ENCODE assay signal across 9 mouse cellular contexts in genomic region chr17:86732024-86732423, GRCm38 (mm10). TPM values are rescaled to one million over a fixed set of nuclear protein-coding genes. Genes with fewer than 3 reads are reported as not detected.
DNase-seq lines count a peak whose midpoint lies in the region; ATAC-seq and TF ChIP-seq lines count a peak whose summit lies in the region.
"Had no signal": no experiment of that assay in that cellular context is flagged by ENCODE, and none has a peak within 500 bp of the region (broad histone marks: within the 10 kb centered on the region; RNA-seq: fewer than 3 reads in every experiment).

No protein-coding gene starts in this region.

- peak overlapping the region; percentile 27; the same call in 1 of the 2 replicates for H3K9ac ChIP-seq in intestine, embryonic 16.5 days (ENCODE audit: low read depth, low read length)
- peak overlapping the region; percentile 21; the same call in 1 of the 2 replicates for H3K9ac ChIP-seq in limb, embryonic 14.5 days (ENCODE audit: low read depth, low read length, severe bottlenecking)
- H3K9ac ChIP-seq in midbrain, embryonic 13.5 days (replicated peaks): no peak overlapping the region

- 0 out of 2 replicates have a peak overlapping the region, but pooled peaks have one; percentile 13 for H3K4me3 ChIP-seq in intestine, embryonic 16.5 days (ENCODE audit: low read length)
- no peak overlapping the region for H3K4me3 ChIP-seq in limb, embryonic 14.5 days (replicated peaks; ENCODE audit: low read length)
- H3K4me3 ChIP-seq in midbrain, embryonic 13.5 days (replicated peaks): no peak overlapping the region

- H3K9me3 ChIP-seq in intestine, embryonic 16.5 days (ENCODE audit: control insufficient read depth, low read length): no peaks in the 10 kb centered on the region
- H3K9me3 ChIP-seq in limb, embryonic 14.5 days (ENCODE audit: control insufficient read depth, low read length): no peaks in the 10 kb centered on the region
- H3K9me3 ChIP-seq in midbrain, embryonic 13.5 days: no peaks in the 10 kb centered on the region

- no peak for TF ChIP-seq POLR2A in limb, embryonic 14.5 days (IDR thresholded peaks at IDR 0.05; ENCODE audit: borderline replicate concordance, extremely low read depth, insufficient read depth, insufficient read length)

- DNase-seq in cerebellum, adult 9-11 months: peak; percentile 17
- DNase-seq in cerebellum, adult 9-10 months: no peak
- peak; percentile 22 to 28 for DNase-seq in cerebellum, postnatal 4 days (ENCODE audit: low spot score in 2 of 2)
- peak; percentile 99 for DNase-seq in heart, adult 11 months
- peak; percentile 42 for DNase-seq in limb, embryonic 14.5 days (ENCODE audit: low spot score)
- DNase-seq in spleen, postnatal 36 days (ENCODE audit: low spot score in 2 of 2): peak; percentile 82 to 86

- H3K27me3 ChIP-seq in intestine, embryonic 16.5 days (replicated peaks; ENCODE audit: control insufficient read depth, insufficient read depth, low read length): no peaks in the 10 kb centered on the region
- H3K27me3 ChIP-seq in limb, embryonic 14.5 days (ENCODE audit: control insufficient read depth, insufficient read depth, low read length): no peaks in the 10 kb centered on the region
- H3K27me3 ChIP-seq in midbrain, embryonic 13.5 days: peaks cover 2% of the 10 kb centered on the region; the same call in 1 of the 2 replicates
- H3K27me3 ChIP-seq: Patski had no signal

- H3K4me2 ChIP-seq in intestine, embryonic 16.5 days (ENCODE audit: low read depth, low read length): peak overlapping the region; percentile 39; the same call in 1 of the 2 replicates
- no peak overlapping the region; the same call in 1 of the 2 replicates for H3K4me2 ChIP-seq in limb, embryonic 14.5 days (replicated peaks; ENCODE audit: low read depth, low read length, severe bottlenecking)
- H3K4me2 ChIP-seq in midbrain, embryonic 13.5 days (replicated peaks): no peak overlapping the region

- H3K36me3 ChIP-seq in intestine, embryonic 16.5 days (ENCODE audit: control insufficient read depth, insufficient read depth, low read length): no peaks in the 10 kb centered on the region
- no peaks in the 10 kb centered on the region for H3K36me3 ChIP-seq in limb, embryonic 14.5 days (ENCODE audit: control insufficient read depth, insufficient read depth, low read length)
- H3K36me3 ChIP-seq in midbrain, embryonic 13.5 days: no peaks in the 10 kb centered on the region

- ATAC-seq in intestine, embryonic 16.5 days: peak; percentile 97
- ATAC-seq in limb, embryonic 14.5 days (ENCODE audit: low FRiP score, low read depth): no peak; the same call in 1 of the 2 replicates
- ATAC-seq in midbrain, embryonic 13.5 days: peak; percentile 74
- ATAC-seq: Patski had no signal

- H3K27ac ChIP-seq in intestine, embryonic 16.5 days (ENCODE audit: low read length): peak overlapping the region; percentile 19; the same call in 1 of the 2 replicates
- H3K27ac ChIP-seq in limb, embryonic 14.5 days (replicated peaks; ENCODE audit: low read depth, low read length): no peak overlapping the region
- H3K27ac ChIP-seq in midbrain, embryonic 13.5 days: no peak overlapping the region

- 7% methylated on average over 11 of the region's 11 CpGs for WGBS in intestine, embryonic 16.5 days
- 11% methylated on average over 11 of the region's 11 CpGs for WGBS in limb, embryonic 14.5 days
- 7% methylated on average over 11 of the region's 11 CpGs for WGBS in midbrain, embryonic 13.5 days

- H3K4me1 ChIP-seq in intestine, embryonic 16.5 days (ENCODE audit: control insufficient read depth, insufficient read depth, low read length): peaks cover 3% of the 10 kb centered on the region; the same call in 1 of the 2 replicates
- H3K4me1 ChIP-seq in limb, embryonic 14.5 days (ENCODE audit: control insufficient read depth, insufficient read depth, low read length): peaks cover 5% of the 10 kb centered on the region; the same call in 1 of the 2 replicates
- H3K4me1 ChIP-seq in midbrain, embryonic 13.5 days (replicated peaks): peaks cover 3% of the 10 kb centered on the region

RNA-seq across cellular contexts. Expression of gene Epas1, which starts 21.5 kb away (rescaled TPM):
- 4.0 and 4.7 TPM in 2 replicates for polyA plus RNA-seq in intestine, embryonic 16.5 days (2015; fragmentation: Nextera tagmentation; extraction: Ambion mirVana)
- 11.4 and 13.2 TPM in 2 replicates for polyA plus RNA-seq in limb, embryonic 14.5 days (2012; rRNA removed)
- 8.3 and 8.7 TPM in 2 replicates for polyA plus RNA-seq in limb, embryonic 14.5 days (2014; fragmentation: Nextera tagmentation; extraction: Ambion mirVana)
- polyA plus RNA-seq in midbrain, embryonic 13.5 days (2015; fragmentation: Nextera tagmentation; extraction: Ambion mirVana): 4.0 and 4.3 TPM in 2 replicates
